Mouse (Mus musculus): ENCODE measurements around the gene Bag5. TPM values are rescaled to one million over a fixed set of nuclear protein-coding genes. Genes with fewer than 3 reads are reported as not detected.
A peak's percentile ranks its signal among the peaks of the same experiment; 100 is the strongest.

Bag5 gene
- total RNA-seq, 2 experiments from 2014 or later: 61.7 to 62.1 TPM

DNA sequence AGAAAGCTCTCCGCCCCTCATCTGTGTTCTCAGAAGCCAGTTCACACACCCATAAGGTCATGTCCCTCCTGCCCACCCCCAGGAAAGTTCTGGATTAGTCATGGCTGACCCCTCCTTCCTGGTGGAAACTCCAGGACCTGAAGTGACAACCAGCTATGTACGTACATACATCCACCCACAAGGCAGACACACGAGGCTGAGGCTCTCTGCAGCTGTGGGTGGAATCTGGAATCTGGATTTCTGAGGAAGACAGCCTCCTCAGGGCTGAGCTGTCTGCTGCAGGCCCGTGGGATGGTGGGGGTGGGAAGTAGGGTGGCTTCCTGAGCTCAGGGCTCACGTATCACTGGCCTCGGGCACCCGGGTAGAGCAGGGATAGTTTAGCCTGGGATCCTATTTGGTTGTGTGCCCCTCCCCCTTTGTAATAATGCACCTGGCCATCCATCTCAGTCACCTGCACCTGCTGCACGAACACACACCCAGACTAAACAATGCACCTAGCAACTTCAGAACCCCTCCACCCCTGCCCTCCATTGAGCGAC is 12.1 kb downstream of the Bag5 start:
- peak in 1 of 2 experiments; percentile 73 for DNase-seq (ENCODE audit: low spot score in 2 of 2)

DNA sequence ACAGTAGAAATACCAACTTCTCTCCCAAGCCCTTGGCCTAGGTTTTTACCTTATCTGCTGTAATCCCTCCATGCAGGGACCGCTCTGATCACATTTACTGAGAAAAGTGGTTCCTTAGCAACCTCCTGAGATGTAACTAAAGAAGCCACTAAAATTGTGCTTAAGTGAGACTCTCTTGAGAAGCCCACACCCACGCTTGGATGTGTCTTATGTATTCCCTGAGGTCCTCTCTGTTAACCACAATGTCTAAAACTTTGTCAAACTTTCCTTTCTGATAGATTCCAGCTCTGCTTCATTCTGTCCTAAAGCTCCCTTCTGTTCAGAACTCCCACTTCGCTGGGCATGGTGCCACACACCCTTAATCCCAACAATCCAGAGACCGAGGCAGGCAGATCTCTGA is 13.5 kb downstream of the Bag5 start:
- no peak for DNase-seq (ENCODE audit: low spot score in 2 of 2)

DNA sequence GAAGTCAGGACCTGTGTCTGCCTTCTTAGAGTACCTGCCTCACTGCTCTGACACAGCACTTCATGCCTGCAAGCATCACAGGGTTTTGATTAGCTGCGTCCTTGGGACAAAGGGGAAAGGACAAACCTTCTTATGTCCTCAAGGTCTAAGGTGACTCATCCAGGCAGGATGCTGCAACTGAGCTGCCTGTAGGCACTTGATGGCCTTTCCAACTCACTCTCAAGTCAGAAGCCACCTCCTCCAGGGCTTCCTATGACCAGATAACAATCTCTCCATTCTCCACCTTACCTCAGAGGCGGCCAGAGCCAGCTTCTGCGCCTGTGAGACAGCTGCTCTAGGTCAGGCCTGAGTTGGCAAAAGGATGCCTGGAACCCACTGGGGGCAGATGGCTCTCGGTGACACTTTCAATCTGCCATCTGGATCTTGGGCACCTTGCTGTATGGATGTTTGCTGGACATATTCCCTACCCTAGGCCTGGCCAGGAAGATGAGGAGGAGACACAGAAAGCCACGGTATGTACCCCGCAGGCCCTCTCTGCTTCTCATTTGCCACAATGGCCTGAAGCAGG is 14.6 kb downstream of the Bag5 start:
- no peak for DNase-seq (ENCODE audit: low spot score in 2 of 2)

DNA sequence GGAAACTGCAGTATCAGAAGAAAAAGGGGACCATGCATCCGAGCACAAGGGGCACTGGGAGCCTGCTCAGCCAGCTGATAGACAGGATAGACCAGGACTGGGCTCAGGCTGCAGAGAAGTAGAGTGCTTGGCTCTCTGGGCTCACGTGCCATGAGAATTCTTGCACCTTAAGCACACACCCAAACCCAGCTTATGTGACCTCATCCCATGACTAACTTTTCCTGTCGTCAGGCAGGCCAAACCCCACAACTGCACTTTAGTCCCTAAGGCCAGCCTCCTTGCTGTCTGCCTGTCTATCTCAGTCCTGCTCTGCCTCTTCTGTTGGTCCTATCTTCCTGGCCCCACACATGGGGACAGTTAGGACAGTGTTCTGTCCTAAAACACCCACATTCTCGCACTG is 15.3 kb downstream of the Bag5 start:
- DNase-seq (ENCODE audit: low spot score in 2 of 2): no peak

DNA sequence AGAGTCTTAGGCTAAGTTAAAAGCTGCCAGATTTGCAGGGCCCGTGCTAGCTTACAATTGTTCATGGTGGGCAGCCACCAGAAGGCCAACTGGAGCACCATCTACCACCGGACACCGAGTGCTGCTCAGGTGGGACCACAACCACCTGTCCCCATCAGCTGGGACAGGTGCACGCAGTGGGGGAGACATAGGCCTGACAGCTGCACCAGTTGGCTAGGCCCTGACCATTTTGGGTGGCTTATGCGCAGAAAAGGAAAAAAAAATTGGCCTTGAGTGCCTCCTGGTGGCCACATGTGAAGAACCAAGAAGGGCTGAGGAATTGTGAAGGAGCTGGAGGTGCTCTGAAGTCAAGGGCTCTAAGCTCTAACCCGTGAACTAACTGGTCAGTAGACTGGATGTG is 16.8 kb downstream of the Bag5 start:
- peak; percentile 78 for DNase-seq (ENCODE audit: low spot score in 2 of 2)

DNA sequence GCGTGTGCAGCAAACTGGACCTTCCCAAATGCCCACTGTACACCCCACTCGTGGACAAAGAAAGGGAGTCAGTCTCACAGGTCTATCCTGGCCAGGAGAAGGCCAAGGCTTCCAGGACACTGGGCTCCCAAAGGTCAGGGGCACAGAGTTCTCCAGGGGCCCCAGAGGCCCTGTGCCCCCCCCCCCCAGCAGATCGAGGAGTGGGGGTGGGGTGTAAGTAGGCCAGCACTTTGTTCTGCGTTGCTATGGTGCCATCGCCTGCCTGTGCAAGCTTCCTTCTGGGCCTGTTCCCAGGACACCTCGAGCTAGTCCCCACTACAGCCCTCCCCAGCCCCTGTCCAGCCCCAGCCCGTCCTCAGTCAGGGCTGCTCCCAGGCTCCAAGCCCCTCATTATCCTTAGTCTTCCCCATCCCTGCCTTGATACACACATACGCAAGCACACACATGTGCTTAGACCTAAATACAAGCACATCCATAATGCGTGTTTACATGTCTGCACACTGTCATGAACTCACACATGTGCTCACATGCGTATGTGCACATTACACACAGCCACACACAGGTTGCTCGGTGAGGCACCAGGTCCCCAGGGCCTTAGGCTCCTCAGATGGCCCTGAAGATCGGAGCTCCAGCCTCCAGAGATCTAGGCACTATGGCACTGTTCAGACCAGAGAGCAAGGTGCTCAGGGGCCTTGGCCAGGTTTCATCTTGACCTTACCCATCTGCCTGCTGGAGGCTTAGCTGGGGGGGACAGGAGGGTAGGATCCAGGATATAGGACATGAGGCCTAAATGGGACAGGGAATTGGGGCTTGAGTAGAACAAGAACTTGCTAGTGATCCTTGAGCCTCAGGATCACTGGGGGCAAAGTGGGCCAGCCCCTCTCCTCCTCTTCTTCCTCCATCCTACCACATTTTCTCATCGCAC is 17.9 kb downstream of the Bag5 start:
- DNase-seq (ENCODE audit: low spot score in 2 of 2): no peak

DNA sequence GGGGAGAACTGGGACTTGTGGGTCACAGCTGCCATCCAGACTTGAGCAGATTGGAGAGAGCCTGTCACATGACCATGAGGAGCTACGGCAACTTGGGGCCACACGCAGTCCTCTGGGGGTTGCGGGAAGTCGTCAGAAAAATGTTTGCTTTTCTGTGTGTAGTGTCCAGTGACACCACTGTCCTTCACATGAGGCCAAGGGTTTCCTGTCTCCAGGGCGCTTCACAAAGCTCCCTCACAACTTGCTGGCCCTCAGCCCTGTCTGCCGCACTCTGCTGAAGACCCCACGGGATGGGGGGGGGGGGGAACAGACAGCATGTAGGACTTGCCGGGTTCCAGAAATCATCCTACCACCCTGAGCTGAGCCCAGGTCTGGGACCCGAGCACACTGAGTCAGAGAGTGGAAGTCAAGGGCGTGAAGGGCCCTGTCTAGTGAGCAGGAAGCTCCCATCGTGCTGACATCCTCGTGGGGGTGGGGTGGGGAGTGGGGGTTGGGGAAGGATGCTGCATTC is 18.7 kb downstream of the Bag5 start:
- no peak for DNase-seq (ENCODE audit: low spot score in 2 of 2)

DNA sequence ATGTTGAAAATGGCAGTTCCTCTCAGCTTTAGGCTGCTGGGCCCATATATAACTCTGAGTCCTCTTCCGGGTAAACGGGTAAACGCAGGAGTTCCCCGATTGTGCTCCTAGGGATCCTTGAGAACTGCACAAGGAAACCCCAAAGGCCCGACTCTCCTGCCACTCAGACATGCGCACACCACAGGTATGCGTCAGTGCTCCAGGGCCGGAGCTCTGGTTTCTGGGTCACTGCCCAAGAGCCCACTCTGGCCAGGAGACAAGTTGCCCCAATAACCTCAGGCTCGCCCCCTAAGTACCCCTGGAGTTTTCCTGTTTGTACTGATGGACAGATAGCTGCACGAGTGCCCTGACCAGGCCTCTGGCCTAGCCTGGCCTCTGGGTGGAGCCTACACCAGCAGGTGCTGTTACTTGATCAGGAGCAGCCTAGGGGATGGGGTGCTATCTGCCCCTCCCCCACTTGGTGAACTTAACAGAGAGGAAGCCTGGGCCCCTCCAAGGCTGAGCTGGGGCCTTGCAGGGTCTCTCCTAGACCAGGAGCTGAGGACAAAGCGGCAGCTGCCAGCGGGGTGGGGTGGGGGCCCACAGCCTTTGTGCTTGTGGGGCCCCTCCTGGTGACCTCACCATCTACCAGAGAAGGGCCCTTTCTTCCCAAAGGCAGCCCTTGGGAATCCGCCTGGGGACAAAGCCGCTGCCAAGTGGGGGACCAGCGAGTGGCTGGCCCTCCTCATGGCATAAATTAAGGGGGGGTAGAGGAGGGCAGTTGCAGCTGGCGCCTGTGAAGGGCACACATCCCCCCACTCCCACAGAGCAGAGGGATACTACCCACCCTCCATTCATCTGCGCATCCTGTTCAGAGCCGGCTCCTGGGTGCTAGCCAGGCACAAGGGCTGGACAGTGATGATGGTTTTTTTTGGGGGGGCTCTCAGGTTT is 19.5 kb downstream of the Bag5 start:
- no peak for DNase-seq (ENCODE audit: low spot score in 2 of 2)

DNA sequence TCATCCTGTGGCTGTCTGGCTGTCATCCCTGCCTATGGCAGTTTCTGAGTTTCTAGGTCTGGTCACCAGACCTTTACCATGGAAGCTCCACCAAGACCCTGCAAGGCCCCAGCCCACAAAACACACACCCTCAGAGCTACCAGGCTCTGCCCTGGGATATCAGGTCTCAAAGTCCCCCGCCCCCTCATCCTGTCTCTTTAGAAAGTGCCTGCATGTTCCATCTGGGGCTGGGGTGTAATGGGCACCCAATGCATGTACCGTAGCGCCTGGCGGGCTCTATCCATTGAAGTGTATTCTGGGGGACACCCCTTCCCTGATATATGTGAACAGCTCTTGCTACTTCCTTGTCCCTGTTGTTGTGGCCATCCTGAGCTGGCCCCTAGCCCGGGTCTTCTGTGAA is 20.2 kb downstream of the Bag5 start:
- no peak for DNase-seq (ENCODE audit: low spot score in 2 of 2)

DNA sequence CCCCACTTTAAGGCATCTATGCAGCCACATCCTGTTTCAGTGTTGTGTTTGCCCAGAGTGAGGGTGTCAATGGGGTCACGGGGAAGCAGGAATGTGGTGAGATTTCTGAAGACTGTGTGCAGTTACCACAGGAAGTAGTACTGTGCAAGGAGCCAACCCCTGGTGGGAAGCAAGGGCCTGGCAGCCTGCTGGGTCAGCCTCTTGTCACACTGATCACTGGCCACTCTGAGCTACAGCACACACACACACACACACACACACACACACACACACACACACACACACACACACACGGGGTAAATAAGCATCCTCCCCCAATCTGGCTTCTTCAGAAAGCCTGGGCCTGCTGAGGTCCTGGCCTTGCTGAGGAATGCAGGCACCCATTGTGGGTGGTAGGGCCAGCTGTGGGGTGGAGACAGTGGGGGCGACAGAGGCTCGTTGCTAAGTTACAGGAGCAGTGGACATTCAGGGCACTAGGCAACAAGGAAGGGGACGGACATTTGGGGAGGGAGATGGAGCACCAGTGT is 21.6 kb downstream of the Bag5 start:
- no peak for DNase-seq (ENCODE audit: low spot score in 2 of 2)

DNA sequence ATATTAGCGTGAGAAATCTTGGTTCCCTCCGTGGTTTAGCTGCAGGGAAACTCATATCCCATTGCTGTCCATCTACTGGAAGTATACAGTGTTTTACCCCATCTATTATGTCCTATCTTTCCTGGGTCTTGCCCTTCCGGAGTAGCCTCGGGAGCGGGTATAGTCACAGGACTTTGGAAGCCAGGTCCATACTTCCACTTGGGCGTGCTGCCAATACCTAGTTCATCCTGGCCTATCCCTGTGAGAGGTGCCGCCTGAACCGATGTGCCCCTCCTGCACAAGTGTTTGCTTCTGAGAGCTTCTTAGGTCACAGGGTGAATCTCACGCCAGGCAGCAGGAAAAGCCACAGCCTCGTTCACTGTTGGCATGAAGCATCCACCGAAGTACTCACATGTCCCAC is 23.6 kb downstream of the Bag5 start:
- DNase-seq (ENCODE audit: low spot score in 2 of 2): no peak

DNA sequence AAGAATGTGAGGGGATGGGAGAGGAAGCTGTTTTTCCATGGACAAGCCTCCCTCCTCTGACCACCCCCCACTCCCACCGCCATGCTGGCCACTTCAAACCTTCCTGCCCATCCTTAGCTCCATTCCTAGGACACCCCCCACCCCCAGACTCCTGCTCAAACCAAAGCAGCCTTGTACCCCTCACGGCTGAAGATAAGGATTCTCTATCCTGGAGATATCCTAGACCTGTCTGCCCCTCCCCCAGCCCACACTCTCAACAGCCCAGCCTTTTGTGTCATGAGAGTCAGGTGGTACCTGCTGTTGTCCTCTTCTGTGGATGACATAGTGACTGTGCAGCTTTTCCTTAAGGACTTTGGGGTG is 25.0 kb downstream of the Bag5 start:
- no peak for DNase-seq (ENCODE audit: low spot score in 2 of 2)

DNA sequence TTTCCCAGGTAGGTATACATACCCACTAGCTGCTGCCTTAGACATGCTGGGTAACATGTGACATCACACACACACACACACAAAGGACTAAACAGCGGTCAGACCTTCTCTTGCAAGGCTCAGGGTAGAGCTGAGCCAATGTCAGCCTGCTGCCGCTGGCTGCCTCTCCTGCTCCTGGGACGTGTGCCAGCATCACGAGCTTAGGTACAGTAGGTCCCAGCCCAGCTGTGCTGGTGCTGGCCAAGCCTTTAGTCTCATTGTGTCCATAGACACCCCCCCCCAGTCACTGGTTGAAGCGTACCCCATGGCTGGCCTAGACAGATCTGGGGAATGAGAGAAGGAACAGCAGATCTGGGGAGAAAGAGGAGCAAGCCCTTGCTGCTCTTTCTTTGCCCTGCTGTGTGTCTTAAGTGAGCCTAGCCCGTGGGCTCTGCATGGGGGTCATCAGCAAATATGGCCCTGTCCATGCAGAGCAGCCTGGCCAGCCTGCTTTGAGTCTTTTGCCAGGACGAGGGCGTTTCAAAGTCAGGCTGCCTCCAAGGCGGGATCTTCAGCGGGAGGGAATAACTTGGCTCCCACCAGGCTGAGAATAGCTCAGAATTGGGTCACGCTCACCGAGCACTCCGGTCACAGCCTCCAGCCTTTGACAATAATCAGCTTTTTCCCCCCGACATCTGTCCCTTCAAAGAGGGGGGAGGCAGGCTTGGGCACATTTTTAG is 25.5 kb downstream of the Bag5 start:
- DNase-seq (ENCODE audit: low spot score in 2 of 2): peak; percentile 66 to 69

DNA sequence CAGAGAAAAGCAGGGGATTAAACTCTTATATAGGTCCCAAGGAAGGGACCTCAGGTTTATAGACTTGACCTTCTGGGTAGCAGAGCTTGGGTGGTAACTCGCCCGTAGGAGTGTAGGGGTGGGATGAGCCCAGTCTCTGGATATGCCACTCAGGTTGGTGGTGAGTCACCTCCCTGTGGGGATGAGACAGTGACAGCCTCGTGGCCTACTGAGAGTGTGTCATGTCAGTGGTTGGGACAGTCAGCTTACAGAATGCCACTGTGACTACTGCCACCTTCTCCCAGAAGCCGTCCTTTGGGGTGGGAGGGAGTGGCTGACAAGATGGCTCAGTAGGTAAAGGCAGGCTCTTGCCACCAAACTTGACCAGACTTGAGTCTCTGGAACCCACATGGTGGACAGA is 26.7 kb downstream of the Bag5 start:
- no peak for DNase-seq (ENCODE audit: low spot score in 2 of 2)

DNA sequence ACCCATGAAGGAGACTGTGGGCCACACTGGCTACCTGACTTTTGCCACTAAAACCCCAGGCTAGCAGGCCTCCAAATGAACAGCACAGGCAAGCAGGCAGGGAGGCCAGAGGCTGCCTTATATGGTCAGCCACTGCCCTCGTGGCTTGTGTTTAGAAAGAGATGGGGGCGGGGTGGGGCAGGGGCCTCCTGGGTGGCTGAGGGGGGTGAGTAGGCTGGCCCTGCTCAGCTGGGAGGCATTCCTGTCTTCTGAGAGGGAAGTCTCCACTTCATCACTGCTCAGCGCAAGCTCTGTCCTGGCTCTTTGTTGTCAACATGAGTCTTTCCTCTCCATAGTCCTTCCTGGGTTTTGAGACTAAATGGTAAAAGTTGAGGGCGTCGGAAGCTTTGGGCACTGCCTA is 30.3 kb downstream of the Bag5 start:
- no peak for DNase-seq (ENCODE audit: low spot score in 2 of 2)

DNA sequence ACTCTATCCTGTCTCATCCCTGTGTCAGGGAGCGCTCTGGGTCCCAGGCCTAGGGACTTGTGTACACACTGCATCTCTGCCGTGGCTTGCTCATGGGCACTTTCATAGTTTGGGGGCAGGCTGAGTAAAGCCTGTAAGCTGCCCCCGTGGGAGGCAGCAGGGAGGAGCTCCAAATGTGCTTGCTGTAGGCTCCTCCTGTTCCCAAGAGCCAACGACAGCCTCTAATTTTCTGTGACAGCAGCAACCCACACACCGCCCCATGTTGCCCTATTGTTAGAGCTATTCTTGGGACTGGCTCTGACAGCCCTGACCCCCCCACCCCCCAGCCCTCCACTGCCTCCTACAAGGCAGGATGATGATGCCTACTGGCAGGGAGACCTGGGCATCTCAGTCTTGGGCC is 31.1 kb downstream of the Bag5 start:
- DNase-seq (ENCODE audit: low spot score in 2 of 2): peak in 1 of 2 experiments; percentile 47

DNA sequence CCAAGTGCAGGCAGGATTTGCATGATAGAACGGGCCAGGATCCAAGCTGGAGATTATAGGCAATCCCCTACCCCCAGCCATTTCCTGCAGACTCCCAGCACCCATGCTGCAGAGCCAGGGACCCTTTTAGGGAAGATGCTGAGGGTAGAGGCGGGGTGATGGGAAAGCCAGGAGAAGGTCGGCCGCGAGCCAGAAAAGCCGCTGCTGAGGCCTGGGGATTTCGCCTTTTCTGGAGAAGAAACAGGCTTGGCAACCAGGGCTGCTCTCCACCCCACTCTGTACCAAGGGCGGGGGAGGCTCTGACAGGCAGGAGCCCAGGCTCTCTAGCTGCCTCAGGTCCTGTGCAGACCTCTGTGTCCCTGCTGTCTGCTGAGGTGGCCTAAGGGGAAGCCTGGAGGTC is 31.8 kb downstream of the Bag5 start:
- peak in 1 of 2 experiments; percentile 60 for DNase-seq (ENCODE audit: low spot score in 2 of 2)

DNA sequence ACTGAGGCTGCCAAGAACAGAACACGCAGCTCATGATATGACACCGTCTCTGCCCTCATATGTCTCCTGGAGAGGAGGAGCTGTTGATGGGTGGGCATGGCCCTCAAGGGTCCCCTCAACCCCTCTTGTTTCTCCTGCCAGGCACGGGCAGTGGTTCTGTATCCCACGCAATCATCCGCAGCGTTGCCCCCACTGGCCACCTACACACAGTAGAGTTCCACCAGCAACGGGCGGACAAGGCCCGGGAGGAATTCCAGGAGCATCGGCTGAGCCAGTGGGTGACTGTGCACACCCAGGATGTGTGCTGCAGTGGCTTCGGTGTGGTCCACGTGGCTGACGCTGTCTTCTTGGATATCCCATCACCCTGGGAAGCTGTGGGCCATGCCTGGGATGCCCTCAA is 32.4 kb downstream of the Bag5 start:
- DNase-seq (ENCODE audit: low spot score in 2 of 2): peak in 1 of 2 experiments; percentile 74

DNA sequence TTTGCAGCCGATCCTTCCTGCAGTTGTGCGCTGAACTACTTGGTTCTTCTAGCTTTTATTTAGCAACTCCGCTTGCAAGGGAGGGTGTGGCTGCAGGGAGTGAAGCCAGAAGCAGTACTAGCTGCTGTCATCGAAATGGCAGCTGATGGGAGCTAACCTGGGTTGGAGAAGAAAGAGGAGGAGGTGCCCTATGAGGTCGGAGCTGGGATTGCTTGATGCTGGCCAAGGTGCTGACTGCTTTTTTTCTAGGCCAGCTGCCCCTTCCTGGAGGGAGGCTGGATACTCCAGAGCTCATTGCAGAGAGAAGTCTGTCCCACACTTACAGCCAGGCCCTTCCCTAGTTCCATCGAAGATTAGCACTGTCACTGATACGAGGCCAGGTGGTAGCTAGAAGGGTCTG is 34.1 kb downstream of the Bag5 start:
- DNase-seq (ENCODE audit: low spot score in 2 of 2): no peak

DNA sequence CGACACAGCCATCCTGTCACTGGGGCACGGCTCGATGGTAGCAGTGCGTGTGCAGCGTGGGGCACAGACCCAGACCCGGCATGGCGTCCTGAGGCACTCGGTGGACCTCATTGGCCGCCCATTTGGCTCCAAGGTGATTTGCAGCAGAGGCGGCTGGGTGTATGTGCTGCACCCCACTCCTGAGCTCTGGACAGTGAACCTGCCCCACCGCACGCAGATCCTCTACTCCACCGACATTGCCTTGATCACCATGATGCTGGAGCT is 34.5 kb downstream of the Bag5 start:
- no peak for DNase-seq (ENCODE audit: low spot score in 2 of 2)
